Mouse (Mus musculus) liver, embryonic 11.5 days (tissue): ENCODE results near the gene Pkd1l2. TPM values are rescaled to one million over a fixed set of nuclear protein-coding genes. Genes with fewer than 3 reads are reported as not detected.

Experiments
- ATAC-seq: fragments of 200-750 bp; cut with Nextera tagmentation; replicated peaks from 2 replicates; pipeline ENCODE4 v1.8.0; 2017; ENCODE audit warnings: moderate number of reproducible peaks, mild to moderate bottlenecking, moderate TSS enrichment, moderate library complexity; ENCODE audit not compliant: low FRiP score
- DNase-seq: peaks from one replicate; pipeline ENCODE4 v3.0.0-alpha.2; 2017; ENCODE audit warnings: low spot score
- H3K27ac ChIP-seq: fragments of 300-500 bp; sonication (generic); 2 replicates; pipeline ENCODE4 v1.5.1; 2014; ENCODE audit warnings: mild to moderate bottlenecking, low read depth, low read length, control low read depth
- H3K27me3 ChIP-seq: fragments of 300-500 bp; sonication (generic); replicated peaks from 2 replicates; pipeline ENCODE4 v1.6.1; 2014; ENCODE audit warnings: low read length, mixed read lengths; ENCODE audit not compliant: control insufficient read depth, insufficient read depth
- H3K36me3 ChIP-seq: fragments of 300-500 bp; sonication (generic); 2 replicates; pipeline ENCODE4 v1.6.1; 2014; ENCODE audit warnings: mild to moderate bottlenecking, low read length, moderate library complexity, mixed read lengths; ENCODE audit not compliant: control insufficient read depth, insufficient read depth
- H3K4me1 ChIP-seq: fragments of 300-500 bp; sonication (generic); replicated peaks from 2 replicates; pipeline ENCODE4 v1.6.1; 2014; ENCODE audit warnings: low read length, mixed read lengths; ENCODE audit not compliant: control insufficient read depth, insufficient read depth
- H3K4me2 ChIP-seq: fragments of 300-500 bp; sonication (generic); 2 replicates; pipeline ENCODE4 v1.6.1; 2014; ENCODE audit warnings: mild to moderate bottlenecking, control low read depth, moderate library complexity
- H3K4me3 ChIP-seq: fragments of 300-500 bp; sonication (generic); 2 replicates; pipeline ENCODE4 v1.5.1; 2014; ENCODE audit warnings: low read depth, low read length, control low read depth
- H3K9ac ChIP-seq: fragments of 300-500 bp; sonication (generic); 2 replicates; pipeline ENCODE4 v1.6.1; 2014; ENCODE audit warnings: low read depth, low read length, control low read depth
- H3K9me3 ChIP-seq: fragments of 300-500 bp; sonication (generic); 2 replicates; pipeline ENCODE4 v1.6.1; 2016; ENCODE audit warnings: low read length, inconsistent platforms, mixed read lengths; ENCODE audit not compliant: control insufficient read depth
- WGBS: fragments of 180-500 bp; shearing (Covaris S2); extraction: QIAGEN DNeasy Blood & Tissue Kit; methylation state at CpG from one replicate; pipeline ENCODE4 v1.1.7; 2014; 5-methylcytosine and 5-hydroxymethylcytosine counted together
- polyA plus RNA-seq: library from polyadenylated mRNA; unstranded; fragments of >200 nt; fragmentation: Nextera tagmentation; extraction: Ambion mirVana; gene quantifications from 2 replicates; pipeline ENCODE4 v1.2.1, GENCODE M21; 2014

Pkd1l2 gene
- polyA plus RNA-seq, 1 experiment from 2014 or later, result 0.03 TPM

DNA sequence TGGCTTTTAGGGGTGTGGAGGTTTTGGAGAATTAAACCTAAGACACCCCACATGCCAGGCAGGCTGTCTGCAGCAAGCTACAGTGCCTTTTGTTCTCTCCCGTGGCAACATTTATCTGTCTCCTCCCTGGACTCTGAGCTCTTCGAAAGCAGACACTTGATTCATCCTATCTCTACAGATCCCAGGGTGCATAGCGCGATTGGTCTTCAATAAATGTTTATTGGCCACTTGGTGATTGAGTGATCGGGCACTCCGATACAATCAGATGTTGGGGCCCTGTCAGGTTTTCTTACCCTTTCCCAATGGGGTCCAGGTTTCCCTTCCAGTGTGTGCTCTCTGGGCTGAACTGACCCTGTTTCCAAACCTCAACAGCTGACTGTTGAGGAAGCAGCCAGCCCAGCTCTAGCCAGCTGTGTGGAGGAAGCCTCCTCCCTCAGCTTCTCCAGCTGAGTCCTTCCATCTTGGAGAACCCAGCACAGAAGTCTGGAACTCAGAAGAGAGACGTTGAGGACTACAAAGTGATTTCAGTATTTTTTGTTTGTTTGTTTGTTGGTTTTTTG is 3.8 kb downstream of the Pkd1l2 start:
- no peak overlapping the region for H3K4me3 ChIP-seq
- 62% methylated on average over 7 of the region's 7 CpGs for WGBS
- no peak overlapping the region for H3K4me2 ChIP-seq
- H3K9me3 ChIP-seq, result no peaks in the 10 kb centered on the region
- no peak overlapping the region for H3K27ac ChIP-seq
- no peak for ATAC-seq
- H3K36me3 ChIP-seq, result no peaks in the 10 kb centered on the region
- peaks cover 51% of the 10 kb centered on the region for H3K4me1 ChIP-seq
- no peak overlapping the region for H3K9ac ChIP-seq
- DNase-seq, result no peak
- 0 out of 2 replicates have a peak, but pooled peaks cover 3% of the 10 kb centered on the region for H3K27me3 ChIP-seq

DNA sequence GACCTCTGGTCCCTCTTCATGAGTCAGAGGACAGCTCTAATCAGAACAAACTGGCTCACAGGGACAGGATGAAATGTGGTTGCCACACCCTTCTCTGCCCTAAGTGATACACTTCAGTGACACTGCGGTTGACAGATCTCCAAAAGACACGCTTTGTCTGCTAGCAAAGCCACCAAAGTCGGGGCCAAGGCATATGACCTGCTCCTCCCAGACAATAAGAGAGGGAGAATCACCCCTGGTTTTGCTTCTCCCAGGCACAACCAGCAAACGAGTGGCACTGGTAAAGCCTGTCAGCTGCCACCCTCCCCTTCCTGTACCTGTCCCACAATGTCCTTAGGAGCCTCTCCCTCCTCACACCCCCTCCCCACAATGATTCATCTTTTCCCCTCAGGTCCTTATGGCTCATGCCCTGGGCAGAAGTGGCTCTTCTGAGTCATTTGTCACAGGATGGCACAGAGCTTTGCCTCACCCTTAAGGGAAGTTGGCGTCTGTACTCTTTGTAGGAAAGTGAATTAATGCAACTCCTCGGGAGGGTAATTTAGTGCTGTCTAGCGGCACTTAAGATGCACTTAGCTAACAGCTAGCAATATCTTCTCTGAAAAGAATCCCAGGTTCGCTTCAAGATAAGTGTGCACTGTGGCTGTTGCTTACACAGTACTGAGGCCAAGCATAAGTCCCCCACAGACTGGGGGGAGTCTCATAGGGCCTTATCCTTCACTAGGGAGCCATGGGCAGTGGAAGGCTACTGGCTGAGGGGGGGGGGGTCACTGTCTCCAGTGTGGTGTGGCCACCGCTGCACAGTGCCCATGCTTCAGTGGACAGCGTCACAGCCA is 7.7 kb downstream of the Pkd1l2 start:
- no peaks in the 10 kb centered on the region for H3K36me3 ChIP-seq
- H3K27ac ChIP-seq, result peak overlapping the region; percentile 80
- 40% methylated on average over 10 of the region's 10 CpGs for WGBS
- ATAC-seq (peak; percentile 88), DNase-seq (no peak)
- no peak overlapping the region for H3K4me3 ChIP-seq
- H3K27me3 ChIP-seq, result no peaks in the 10 kb centered on the region
- H3K4me2 ChIP-seq, result peak overlapping the region; percentile 51
- no peaks in the 10 kb centered on the region for H3K9me3 ChIP-seq
- H3K9ac ChIP-seq, result no peak overlapping the region
- peaks cover 26% of the 10 kb centered on the region for H3K4me1 ChIP-seq

DNA sequence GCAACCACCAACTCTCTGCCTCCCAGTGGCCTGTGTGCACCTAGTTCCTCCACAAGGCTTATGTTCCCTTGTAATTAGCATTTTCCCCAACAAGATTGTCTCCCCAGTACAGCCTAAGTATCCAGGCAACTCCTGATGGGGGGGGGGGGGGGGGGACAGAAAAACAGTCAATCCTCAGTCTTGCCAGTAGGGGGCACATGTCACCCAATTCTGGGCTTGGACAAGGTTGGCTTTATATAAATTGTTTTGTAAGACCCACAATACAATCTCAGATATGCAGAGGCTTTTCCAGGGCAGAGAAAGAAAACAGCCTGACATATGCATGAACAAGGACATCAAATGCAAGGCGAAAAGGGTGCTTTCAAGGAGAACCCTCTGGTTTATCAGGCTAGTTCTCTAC is 12.5 kb downstream of the Pkd1l2 start:
- DNase-seq, result no peak
- WGBS, result 65% methylated on average over 1 of the region's 1 CpGs

DNA sequence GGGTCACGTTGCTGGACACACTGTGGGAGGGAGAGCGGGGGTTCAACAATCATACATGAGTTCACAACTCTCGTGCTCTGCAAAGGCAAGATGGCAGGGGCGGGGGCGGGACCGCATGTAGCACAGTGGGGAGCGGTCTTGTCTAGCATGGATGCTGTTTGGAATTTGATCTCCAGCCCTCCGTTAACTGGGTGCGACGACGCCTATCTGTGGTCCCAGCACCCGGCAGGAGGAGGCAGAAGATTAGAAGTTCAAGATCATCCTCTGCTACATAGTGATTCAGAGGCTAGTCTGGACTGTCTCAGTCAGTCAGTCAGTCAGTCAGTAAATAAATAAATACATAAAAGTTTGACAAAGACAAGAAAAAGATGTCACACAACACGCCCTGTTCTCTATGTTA is 14.0 kb downstream of the Pkd1l2 start:
- no peak overlapping the region for H3K4me2 ChIP-seq
- WGBS, result 60% methylated on average over 13 of the region's 13 CpGs
- H3K4me3 ChIP-seq, result no peak overlapping the region
- peaks cover 2% of the 10 kb centered on the region; the same call in 1 of the 2 replicates for H3K27me3 ChIP-seq
- H3K4me1 ChIP-seq, result no peaks in the 10 kb centered on the region
- ATAC-seq, result peak; percentile 54
- no peaks in the 10 kb centered on the region for H3K36me3 ChIP-seq
- DNase-seq, result no peak
- no peak overlapping the region for H3K27ac ChIP-seq
- H3K9ac ChIP-seq, result no peak overlapping the region
- no peaks in the 10 kb centered on the region for H3K9me3 ChIP-seq

More for the DNA sequence above, 12.5 kb downstream of the Pkd1l2 start:
- Histone ChIP-seq H3K4me3 (no peak overlapping the region), H3K4me2 (no peak overlapping the region), H3K36me3 (no peaks in the 10 kb centered on the region), H3K27ac (no peak overlapping the region), H3K4me1 (peaks cover 8% of the 10 kb centered on the region), H3K27me3 (peaks cover 2% of the 10 kb centered on the region; the same call in 1 of the 2 replicates), H3K9ac (no peak overlapping the region), H3K9me3 (no peaks in the 10 kb centered on the region)
- no peak for ATAC-seq

GRCm38 (mm10) chr8:117067396-117067795 is 14.9 kb downstream of the Pkd1l2 start:
- H3K4me2 ChIP-seq, result no peak overlapping the region
- no peak overlapping the region for H3K27ac ChIP-seq
- peaks cover 2% of the 10 kb centered on the region; the same call in 1 of the 2 replicates for H3K27me3 ChIP-seq
- H3K9me3 ChIP-seq, result no peaks in the 10 kb centered on the region
- WGBS, result 81% methylated on average over 11 of the region's 11 CpGs
- no peaks in the 10 kb centered on the region for H3K4me1 ChIP-seq
- H3K9ac ChIP-seq, result no peak overlapping the region
- no peak overlapping the region for H3K4me3 ChIP-seq
- DNase-seq (no peak), ATAC-seq (0 out of 2 replicates have a peak, but pooled peaks have one; percentile 42)
- H3K36me3 ChIP-seq, result no peaks in the 10 kb centered on the region

DNA sequence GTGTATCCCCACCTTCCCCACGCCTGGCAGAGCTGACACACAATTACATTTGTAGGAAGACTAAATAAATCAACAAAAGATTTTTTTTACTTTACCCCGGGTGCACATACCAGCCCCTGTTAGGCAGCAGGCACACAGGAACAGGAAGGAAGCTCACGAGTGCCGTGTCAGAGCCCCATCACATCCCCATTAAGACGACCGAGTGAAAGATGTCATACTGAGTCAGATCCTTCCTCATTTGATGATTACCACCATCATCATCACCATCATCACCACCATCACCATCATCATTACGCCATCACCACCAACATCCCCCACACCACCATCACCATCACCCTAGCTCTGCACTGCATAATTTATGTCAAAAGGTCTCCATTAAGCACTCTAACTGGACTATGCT is 15.3 kb downstream of the Pkd1l2 start:
- no peak overlapping the region for H3K4me2 ChIP-seq
- no peak overlapping the region for H3K9ac ChIP-seq
- no peaks in the 10 kb centered on the region for H3K36me3 ChIP-seq
- no peak overlapping the region for H3K4me3 ChIP-seq
- 67% methylated on average over 7 of the region's 7 CpGs for WGBS
- ATAC-seq, result no peak
- H3K27ac ChIP-seq, result no peak overlapping the region
- H3K4me1 ChIP-seq, result no peaks in the 10 kb centered on the region
- no peaks in the 10 kb centered on the region for H3K9me3 ChIP-seq
- peaks cover 2% of the 10 kb centered on the region; the same call in 1 of the 2 replicates for H3K27me3 ChIP-seq
- no peak for DNase-seq

GRCm38 (mm10) chr8:117061180-117061880 is 20.9 kb downstream of the Pkd1l2 start:
- no peak for ATAC-seq
- WGBS, result 59% methylated on average over 13 of the region's 13 CpGs
- DNase-seq, result no peak

DNA sequence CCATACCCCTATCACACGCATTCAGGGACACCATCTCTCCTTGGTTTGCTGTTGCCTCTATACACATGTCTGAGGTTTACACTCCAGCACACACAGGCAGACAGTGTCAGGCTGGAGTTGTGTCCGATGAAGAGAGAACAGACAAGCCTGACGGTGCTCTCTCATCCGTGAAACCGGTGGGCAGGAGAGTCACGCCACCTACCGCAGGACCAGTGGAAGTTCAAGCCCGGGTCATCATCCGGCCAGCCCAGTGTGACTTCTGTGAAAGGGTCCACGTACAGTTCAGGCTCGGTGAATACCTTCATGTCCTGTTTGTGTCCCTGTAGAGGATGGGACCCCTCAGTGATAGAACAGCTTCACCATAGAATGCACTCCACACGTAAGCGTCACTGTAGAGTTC is 21.9 kb downstream of the Pkd1l2 start:
- Histone ChIP-seq H3K9me3 (no peaks in the 10 kb centered on the region), H3K36me3 (no peaks in the 10 kb centered on the region), H3K27me3 (peaks cover 2% of the 10 kb centered on the region; the same call in 1 of the 2 replicates), H3K27ac (no peak overlapping the region), H3K4me1 (peaks cover 1% of the 10 kb centered on the region; the same call in 1 of the 2 replicates), H3K4me3 (no peak overlapping the region), H3K9ac (no peak overlapping the region), H3K4me2 (no peak overlapping the region)
- 76% methylated on average over 13 of the region's 13 CpGs for WGBS
- no peak for DNase-seq
- ATAC-seq, result 0 out of 2 replicates have a peak, but pooled peaks have one; percentile 29

More at GRCm38 (mm10) chr8:117061180-117061880, 20.9 kb downstream of the Pkd1l2 start:
- Histone ChIP-seq H3K4me1 (no peaks in the 10 kb centered on the region), H3K27ac (no peak overlapping the region), H3K4me2 (no peak overlapping the region), H3K4me3 (no peak overlapping the region), H3K27me3 (peaks cover 2% of the 10 kb centered on the region; the same call in 1 of the 2 replicates), H3K9me3 (no peaks in the 10 kb centered on the region), H3K36me3 (no peaks in the 10 kb centered on the region), H3K9ac (no peak overlapping the region)
